Mouse (Mus musculus) embryonic facial prominence, embryonic 10.5 days (tissue): ENCODE results near the gene Ubtd2. TPM values are rescaled to one million over a fixed set of nuclear protein-coding genes. Genes with fewer than 3 reads are reported as not detected.

ENCODE experiments used
- DNase-seq: peaks from one replicate; pipeline ENCODE4 v3.0.0-alpha.2; 2017; ENCODE audit warnings: low spot score
- H3K27ac ChIP-seq: fragments of 300-500 bp; sonication (generic); replicated peaks from 2 replicates; pipeline ENCODE4 v1.5.1; 2016; ENCODE audit warnings: mild to moderate bottlenecking
- H3K27me3 ChIP-seq: fragments of 300-500 bp; sonication (generic); replicated peaks from 2 replicates; pipeline ENCODE4 v1.6.1; 2016; ENCODE audit warnings: low read depth, mild to moderate bottlenecking; ENCODE audit not compliant: poor library complexity, severe bottlenecking
- H3K36me3 ChIP-seq: fragments of 300-500 bp; sonication (generic); replicated peaks from 2 replicates; pipeline ENCODE4 v1.6.1; 2016; ENCODE audit warnings: mild to moderate bottlenecking, moderate library complexity
- H3K4me1 ChIP-seq: fragments of 300-500 bp; sonication (generic); 2 replicates; pipeline ENCODE4 v1.6.1; 2016
- H3K4me3 ChIP-seq: fragments of 300-500 bp; sonication (generic); 2 replicates; pipeline ENCODE4 v1.5.1; 2016; ENCODE audit warnings: mild to moderate bottlenecking, moderate library complexity
- H3K9me3 ChIP-seq: fragments of 300-500 bp; sonication (generic); 2 replicates; pipeline ENCODE4 v1.6.1; 2016; ENCODE audit warnings: mild to moderate bottlenecking
- WGBS: fragments of 180-500 bp; shearing (Covaris S2); methylation state at CpG from one replicate; pipeline ENCODE4 v1.1.7; 2016; 5-methylcytosine and 5-hydroxymethylcytosine counted together
- polyA plus RNA-seq: library from polyadenylated mRNA; unstranded; fragments of >200 nt; fragmentation: Nextera tagmentation; extraction: Ambion mirVana; gene quantifications from 2 replicates; pipeline ENCODE4 v1.2.1, GENCODE M21; 2016

Ubtd2 gene
- polyA plus RNA-seq, 1 experiment from 2014 or later = 84.0 TPM

GRCm38 (mm10) chr11:32553311-32554140, 98.4 kb downstream of the Ubtd2 start:
- no peaks in the 10 kb centered on the region for H3K27me3 ChIP-seq
- H3K4me3 ChIP-seq = no peak overlapping the region
- H3K27ac ChIP-seq = peak overlapping the region; percentile 46; the same call in 1 of the 2 replicates
- WGBS = 70% methylated on average over 14 of the region's 14 CpGs
- DNase-seq = no peak
- H3K4me1 ChIP-seq = peaks cover 57% of the 10 kb centered on the region
- no peaks in the 10 kb centered on the region for H3K36me3 ChIP-seq
- H3K9me3 ChIP-seq = no peaks in the 10 kb centered on the region

- DNase-seq = no peak
- Histone ChIP-seq H3K9me3 (no peaks in the 10 kb centered on the region), H3K36me3 (no peaks in the 10 kb centered on the region), H3K27ac (no peak overlapping the region), H3K27me3 (no peaks in the 10 kb centered on the region), H3K4me1 (peaks cover 55% of the 10 kb centered on the region), H3K4me3 (no peak overlapping the region)
- WGBS = 90% methylated on average over 14 of the region's 14 CpGs
Observed at GRCm38 (mm10) chr11:32554141-32555091, 99.2 kb downstream of the Ubtd2 start.

- H3K9me3 ChIP-seq = no peaks in the 10 kb centered on the region
- 92% methylated on average over 12 of the region's 12 CpGs for WGBS
- peaks cover 47% of the 10 kb centered on the region for H3K4me1 ChIP-seq
- H3K27me3 ChIP-seq = no peaks in the 10 kb centered on the region
- no peak for DNase-seq
- no peaks in the 10 kb centered on the region for H3K36me3 ChIP-seq
- no peak overlapping the region for H3K4me3 ChIP-seq
- no peak overlapping the region for H3K27ac ChIP-seq
Observed at GRCm38 (mm10) chr11:32555103-32555689, 100.0 kb downstream of the Ubtd2 start.

- H3K36me3 ChIP-seq = no peaks in the 10 kb centered on the region
- H3K27me3 ChIP-seq = no peaks in the 10 kb centered on the region
- H3K4me1 ChIP-seq = peaks cover 38% of the 10 kb centered on the region
- H3K27ac ChIP-seq = no peak overlapping the region; the same call in 1 of the 2 replicates
- H3K4me3 ChIP-seq = no peak overlapping the region
- no peaks in the 10 kb centered on the region for H3K9me3 ChIP-seq
- 78% methylated on average over 10 of the region's 10 CpGs for WGBS
- DNase-seq = no peak
Observed at GRCm38 (mm10) chr11:32556333-32556990, 101.3 kb downstream of the Ubtd2 start.

GRCm38 (mm10) chr11:32558026-32558425, 102.9 kb downstream of the Ubtd2 start:
- no peak overlapping the region for H3K27ac ChIP-seq
- H3K27me3 ChIP-seq = no peaks in the 10 kb centered on the region
- no peak for DNase-seq
- peaks cover 32% of the 10 kb centered on the region for H3K4me1 ChIP-seq
- H3K4me3 ChIP-seq = no peak overlapping the region
- H3K36me3 ChIP-seq = no peaks in the 10 kb centered on the region
- H3K9me3 ChIP-seq = no peaks in the 10 kb centered on the region
- WGBS = 97% methylated on average over 4 of the region's 4 CpGs

- H3K9me3 ChIP-seq = no peaks in the 10 kb centered on the region
- no peak overlapping the region for H3K4me3 ChIP-seq
- H3K4me1 ChIP-seq = peaks cover 32% of the 10 kb centered on the region
- no peak overlapping the region for H3K27ac ChIP-seq
- WGBS = 69% methylated on average over 8 of the region's 8 CpGs
- H3K27me3 ChIP-seq = no peaks in the 10 kb centered on the region
- no peak for DNase-seq
- no peaks in the 10 kb centered on the region for H3K36me3 ChIP-seq
Observed at GRCm38 (mm10) chr11:32558677-32559076, 103.5 kb downstream of the Ubtd2 start.

- Histone ChIP-seq H3K4me1 (peaks cover 42% of the 10 kb centered on the region), H3K9me3 (no peaks in the 10 kb centered on the region), H3K27ac (no peak overlapping the region), H3K4me3 (no peak overlapping the region), H3K27me3 (no peaks in the 10 kb centered on the region), H3K36me3 (no peaks in the 10 kb centered on the region)
- WGBS = 77% methylated on average over 12 of the region's 12 CpGs
- no peak for DNase-seq
Observed at GRCm38 (mm10) chr11:32560015-32560770, 105.0 kb downstream of the Ubtd2 start.

GRCm38 (mm10) chr11:32561465-32562355, 106.5 kb downstream of the Ubtd2 start:
- no peaks in the 10 kb centered on the region for H3K27me3 ChIP-seq
- H3K4me1 ChIP-seq = peaks cover 42% of the 10 kb centered on the region
- H3K27ac ChIP-seq = no peak overlapping the region
- no peaks in the 10 kb centered on the region for H3K9me3 ChIP-seq
- no peaks in the 10 kb centered on the region for H3K36me3 ChIP-seq
- WGBS = 75% methylated on average over 10 of the region's 10 CpGs
- no peak for DNase-seq
- no peak overlapping the region for H3K4me3 ChIP-seq

GRCm38 (mm10) chr11:32562706-32563105, 107.5 kb downstream of the Ubtd2 start:
- WGBS = 65% methylated on average over 5 of the region's 5 CpGs
- Histone ChIP-seq H3K27me3 (no peaks in the 10 kb centered on the region), H3K4me1 (peaks cover 46% of the 10 kb centered on the region), H3K4me3 (no peak overlapping the region), H3K9me3 (no peaks in the 10 kb centered on the region), H3K36me3 (no peaks in the 10 kb centered on the region), H3K27ac (no peak overlapping the region)
- DNase-seq = no peak

GRCm38 (mm10) chr11:32563660-32564059, 108.5 kb downstream of the Ubtd2 start:
- Histone ChIP-seq H3K27ac (no peak overlapping the region), H3K9me3 (no peaks in the 10 kb centered on the region), H3K27me3 (no peaks in the 10 kb centered on the region), H3K4me3 (no peak overlapping the region), H3K36me3 (no peaks in the 10 kb centered on the region), H3K4me1 (peaks cover 44% of the 10 kb centered on the region)
- WGBS = 40% methylated on average over 3 of the region's 3 CpGs
- no peak for DNase-seq

- no peak for DNase-seq
- 0 out of 2 replicates have a peak overlapping the region, but pooled peaks have one; percentile 51 for H3K27ac ChIP-seq
- no peaks in the 10 kb centered on the region for H3K9me3 ChIP-seq
- H3K4me3 ChIP-seq = no peak overlapping the region
- 55% methylated on average over 4 of the region's 4 CpGs for WGBS
- no peaks in the 10 kb centered on the region for H3K36me3 ChIP-seq
- H3K27me3 ChIP-seq = no peaks in the 10 kb centered on the region
- H3K4me1 ChIP-seq = peaks cover 43% of the 10 kb centered on the region
Observed at GRCm38 (mm10) chr11:32564629-32565028, 109.5 kb downstream of the Ubtd2 start.
